Mouse (Mus musculus) E14TG2a.4 (cell line): ENCODE results near the gene Pip5kl1.

ENCODE experiments used
- CTCF ChIP-seq: conservative IDR thresholded peaks from 2 replicates; pipeline ENCODE4 v1.5.1; 2014; ENCODE audit warnings: low read length
- NANOG ChIP-seq: IDR thresholded peaks from 2 replicates; pipeline ENCODE4 v1.6.1; 2014; ENCODE audit warnings: borderline replicate concordance, low read length, mixed read lengths
- POU5F1 ChIP-seq: IDR thresholded peaks from 2 replicates; pipeline ENCODE4 v1.6.1; 2014; ENCODE audit warnings: low read length, borderline replicate concordance

DNA sequence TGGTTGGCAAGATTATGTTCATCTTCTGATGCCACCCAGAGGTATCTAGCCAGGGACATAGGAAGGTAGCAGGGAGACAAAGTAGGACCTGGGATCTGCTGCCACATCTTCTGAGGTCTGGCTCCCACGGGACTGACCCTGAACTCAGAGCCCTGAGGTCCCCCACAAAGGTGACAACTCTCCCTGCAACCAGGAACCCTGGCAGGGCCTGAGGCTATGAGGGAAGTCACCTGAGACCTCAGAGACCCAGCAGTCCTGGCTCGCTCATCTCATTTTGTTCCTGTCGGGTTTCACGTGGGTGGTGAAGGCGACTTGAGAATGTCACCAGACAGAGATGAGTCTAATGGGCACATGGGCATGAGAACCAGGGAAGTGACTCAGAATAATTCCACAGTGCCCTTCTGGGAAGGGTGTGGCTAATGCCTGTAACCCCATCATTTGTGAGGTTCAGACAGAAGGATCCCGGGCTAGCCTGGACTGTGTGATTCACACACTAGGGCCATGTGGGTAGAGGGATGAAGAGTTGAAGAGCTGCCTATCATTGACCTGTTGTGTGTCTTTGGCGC is 10.6 kb downstream of the Pip5kl1 start:
- TF ChIP-seq CTCF (no peak), POU5F1 (no peak), NANOG (no peak)
